Mouse (Mus musculus): ENCODE results near the gene F11r. TPM values are rescaled to one million over a fixed set of nuclear protein-coding genes. Genes with fewer than 3 reads are reported as not detected.

The F11r gene
- polyA plus RNA-seq (2012; rRNA removed): 4.1 and 7.2 TPM in 2 replicates

GRCm38 (mm10) chr1:171437264-171438013 lies at the start of gene F11r:
TSS of gene F11r (plus strand) at chr1:171437535.

GRCm38 (mm10) chr1:171388376-171389102 lies 48.8 kb upstream of the F11r start, which contains the start of gene Arhgap30:
TSS of gene Arhgap30 (plus strand) at chr1:171388954.

GRCm38 (mm10) chr1:171410947-171411484 lies 26.3 kb upstream of the F11r start, which contains the start of gene Usf1:
TSS of gene Usf1 (plus strand) at chr1:171411313.

GRCm38 (mm10) chr1:171418660-171419059 lies 18.7 kb upstream of the F11r start, which contains the start of gene Tstd1:
TSS of gene Tstd1 (plus strand) at chr1:171418872.

GRCm38 (mm10) chr1:171503250-171503591 lies 65.9 kb downstream of the F11r start, which contains the start of gene Alyref2:
TSS of gene Alyref2 (plus strand) at chr1:171503478.

Other genes with a start within 250 kb of the F11r start
- gene Pcp4l1, start 241.3 kb upstream of the F11r start, polyA plus RNA-seq (2012; rRNA removed): 16.8 and 17.0 TPM in 2 replicates
- 0.09 and 0.16 TPM in 2 replicates for gene Nr1i3, start 223.6 kb upstream of the F11r start, polyA plus RNA-seq (2012; rRNA removed)
- 34.4 and 36.0 TPM in 2 replicates for gene Tomm40l, start 215.0 kb upstream of the F11r start, polyA plus RNA-seq (2012; rRNA removed)
- gene Apoa2, start 212.5 kb upstream of the F11r start, polyA plus RNA-seq (2012; rRNA removed): 2.5 and 3.0 TPM in 2 replicates
- gene Fcer1g, start 203.2 kb upstream of the F11r start, polyA plus RNA-seq (2012; rRNA removed): 24.0 and 25.7 TPM in 2 replicates
- 3.6 and 4.8 TPM in 2 replicates for gene Adamts4, start 187.1 kb upstream of the F11r start, polyA plus RNA-seq (2012; rRNA removed)
- 169 and 171 TPM in 2 replicates for gene Ndufs2, start 186.1 kb upstream of the F11r start, polyA plus RNA-seq (2012; rRNA removed)
- gene B4galt3, start 167.2 kb upstream of the F11r start, polyA plus RNA-seq (2012; rRNA removed): 91.4 and 95.1 TPM in 2 replicates
- 97.8 and 102 TPM in 2 replicates for gene Ppox, start 156.3 kb upstream of the F11r start, polyA plus RNA-seq (2012; rRNA removed)
- 118 and 126 TPM in 2 replicates for gene Usp21, start 149.5 kb upstream of the F11r start, polyA plus RNA-seq (2012; rRNA removed)
- 57.9 and 63.4 TPM in 2 replicates for gene Ufc1, start 142.5 kb upstream of the F11r start, polyA plus RNA-seq (2012; rRNA removed)
- gene Dedd, start 108.4 kb upstream of the F11r start, polyA plus RNA-seq (2012; rRNA removed): 67.0 and 67.4 TPM in 2 replicates
- 62.0 and 69.0 TPM in 2 replicates for gene Nit1, start 91.9 kb upstream of the F11r start, polyA plus RNA-seq (2012; rRNA removed)
- gene Pfdn2, start 91.9 kb upstream of the F11r start, polyA plus RNA-seq (2012; rRNA removed): 121 TPM in 2 replicates
- 3.2 and 3.6 TPM in 2 replicates for gene Klhdc9, start 76.7 kb upstream of the F11r start, polyA plus RNA-seq (2012; rRNA removed)
- 1.1 and 3.1 TPM in 2 replicates for gene Nectin4, start 67.4 kb upstream of the F11r start, polyA plus RNA-seq (2012; rRNA removed)
- gene Arhgap30, start 48.6 kb upstream of the F11r start, polyA plus RNA-seq (2012; rRNA removed): 0.92 and 1.1 TPM in 2 replicates
- gene Usf1, start 26.2 kb upstream of the F11r start, polyA plus RNA-seq (2012; rRNA removed): 177 and 182 TPM in 2 replicates
- gene Tstd1, start 18.7 kb upstream of the F11r start, polyA plus RNA-seq (2012; rRNA removed): 4.9 and 5.7 TPM in 2 replicates
- 14.6 and 16.7 TPM in 2 replicates for gene Alyref2, start 65.9 kb downstream of the F11r start, polyA plus RNA-seq (2012; rRNA removed)
- gene Itln1, start 97.8 kb downstream of the F11r start, polyA plus RNA-seq (2012; rRNA removed): 0.06 TPM in 1 of 2 replicates, not detected in the other
- 0.04 TPM in 1 of 2 replicates, not detected in the other for gene Cd244a, start 121.7 kb downstream of the F11r start, polyA plus RNA-seq (2012; rRNA removed)
- gene Ly9, start 169.9 kb downstream of the F11r start, polyA plus RNA-seq (2012; rRNA removed): 0.26 and 0.33 TPM in 2 replicates
- gene Slamf7, start 215.5 kb downstream of the F11r start, polyA plus RNA-seq (2012; rRNA removed): 0.07 and 0.19 TPM in 2 replicates
- gene Cd48, start 244.5 kb downstream of the F11r start, polyA plus RNA-seq (2012; rRNA removed): 0.90 and 1.3 TPM in 2 replicates